Mouse (Mus musculus): ENCODE results near the gene Tnfrsf14.

DNA sequence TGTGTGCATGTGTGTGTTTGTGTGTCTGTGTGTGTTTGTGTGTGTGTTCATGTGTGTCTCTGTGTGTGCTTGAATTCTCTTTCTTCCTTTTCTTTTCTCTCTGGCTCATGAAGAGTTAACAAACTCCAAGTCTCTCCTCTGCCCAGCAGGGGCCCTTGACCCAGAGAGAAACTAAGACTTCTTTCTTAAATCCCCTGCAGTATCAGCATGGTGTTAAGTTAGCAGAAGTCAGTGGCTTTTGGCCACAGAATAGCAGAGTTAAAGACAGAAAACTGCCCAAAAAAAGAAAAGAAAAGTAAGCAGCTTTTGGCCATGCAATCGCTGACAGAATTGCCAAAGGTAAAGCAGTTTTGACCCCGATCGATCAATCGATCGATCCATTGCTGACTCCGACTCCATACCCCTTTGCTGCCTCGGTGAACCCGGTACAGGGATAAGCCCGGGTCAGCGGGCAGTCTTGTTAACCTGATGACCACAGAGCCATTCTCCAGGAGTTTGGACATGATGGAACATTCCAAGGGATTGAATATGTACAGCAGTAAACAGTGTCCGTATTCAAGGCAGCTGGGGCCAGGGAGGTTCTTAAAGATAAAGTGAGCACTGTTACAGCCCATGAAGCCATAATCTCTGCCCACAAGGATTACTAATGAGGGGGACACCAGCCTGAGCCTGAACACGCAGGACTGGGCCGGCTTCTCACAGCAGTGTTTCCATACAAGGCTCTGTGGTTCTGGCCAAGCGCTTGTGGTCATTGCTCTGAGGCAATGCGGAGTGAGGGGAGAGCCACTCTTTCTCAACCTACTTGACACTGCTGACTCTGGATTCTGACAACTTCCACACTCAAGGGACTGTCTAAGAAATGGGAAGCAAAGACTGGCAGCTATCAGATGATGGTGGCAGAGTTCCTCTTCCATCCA lies 17.5 kb downstream of the Tnfrsf14 start:
- TF ChIP-seq CTCF (IDR thresholded peaks at IDR 0.05; ENCODE audit: control insufficient read depth, insufficient read depth, insufficient replicate concordance, low read depth, low read length) (no peak), POLR2A (IDR thresholded peaks at IDR 0.05; ENCODE audit: control insufficient read depth, low read depth, low read length) (no peak)

Data from testis, adult 2 months (tissue).